ENCODE assay signal across 27 mouse cellular contexts in genomic region chr13:109247061-109247460, GRCm38 (mm10).
A peak's percentile ranks its signal among the peaks of the same experiment; 100 is the strongest.
DNase-seq lines count a peak whose midpoint lies in the region; ATAC-seq and TF ChIP-seq lines count a peak whose summit lies in the region.
"Had no signal": no experiment of that assay in that cellular context is flagged by ENCODE, and none has a peak within 500 bp of the region (broad histone marks: within the 10 kb centered on the region; RNA-seq: fewer than 3 reads in every experiment).

No protein-coding gene starts in this region.

- peak; percentile 28 for DNase-seq in midbrain, embryonic 11.5 days (ENCODE audit: low spot score, missing footprints)
- no peak for DNase-seq in midbrain, embryonic 14.5 days
- DNase-seq in liver, embryonic 14.5 days (ENCODE audit: low read depth in 3 of 3, low spot score in 3 of 3) = no peak
- no peak for DNase-seq in left cerebral cortex, adult 18-20 months (ENCODE audit: low spot score in 2 of 2)
- DNase-seq in embryo, embryonic 11 days = no peak
- DNase-seq in urinary bladder, postnatal 4 days (ENCODE audit: low spot score in 2 of 2) = no peak
- DNase-seq: adrenal gland, postnatal 14 days; B cell, adult 2 months; cerebellum, adult 18-20 months; cerebellum, adult 9-10 months; cerebellum, postnatal 14 days; gastrocnemius, postnatal 25 days; heart, adult 18-20 months; heart, postnatal 14 days; heart, postnatal 4 days had no signal

- H3K4me1 ChIP-seq in midbrain, embryonic 11.5 days (ENCODE audit: control insufficient read depth, insufficient read depth, low read length) = no peaks in the 10 kb centered on the region
- peaks cover 3% of the 10 kb centered on the region; the same call in 1 of the 2 replicates for H3K4me1 ChIP-seq in midbrain, embryonic 14.5 days (ENCODE audit: control insufficient read depth, insufficient read depth, low read length)
- peaks cover 0 to 4% of the 10 kb centered on the region in 2 experiments; a peak in 1 of 4 replicates for H3K4me1 ChIP-seq in liver, embryonic 14.5 days (replicated peaks; ENCODE audit: control insufficient read depth in 2 of 2, insufficient read depth in 2 of 2, low read length in 1 of 2)
- H3K4me1 ChIP-seq: embryonic facial prominence, embryonic 10.5 days; forebrain, embryonic 12.5 days had no signal

- H3K9ac ChIP-seq in midbrain, embryonic 11.5 days (ENCODE audit: low read length) = no peak overlapping the region
- H3K9ac ChIP-seq in midbrain, embryonic 14.5 days (replicated peaks; ENCODE audit: low read length) = no peak overlapping the region
- no peak overlapping the region for H3K9ac ChIP-seq in liver, embryonic 14.5 days (replicated peaks)
- H3K9ac ChIP-seq: embryonic facial prominence, embryonic 13.5 days; forebrain, embryonic 12.5 days; forebrain, embryonic 15.5 days; heart, embryonic 13.5 days; hindbrain, embryonic 14.5 days had no signal

- no peak for ATAC-seq in midbrain, embryonic 11.5 days (ENCODE audit: low FRiP score)
- ATAC-seq in midbrain, embryonic 14.5 days (ENCODE audit: low FRiP score, low TSS enrichment) = no peak; the same call in 1 of the 2 replicates
- peak; percentile 60; the same call in 1 of the 2 replicates for ATAC-seq in liver, embryonic 14.5 days (ENCODE audit: insufficient read depth)
- ATAC-seq in megakaryocyte progenitor cell, adult 5-6 weeks (replicated peaks; ENCODE audit: poor library complexity) = peak; percentile 62
- ATAC-seq: forebrain, embryonic 15.5 days; hindbrain, postnatal 0 days; Patski had no signal

- H3K27ac ChIP-seq in midbrain, embryonic 11.5 days (ENCODE audit: low read depth, low read length) = no peak overlapping the region
- H3K27ac ChIP-seq in midbrain, embryonic 14.5 days (replicated peaks; ENCODE audit: low read depth, low read length) = no peak overlapping the region
- H3K27ac ChIP-seq in liver, embryonic 14.5 days = no peak overlapping the region
- H3K27ac ChIP-seq: embryonic facial prominence, embryonic 10.5 days; embryonic facial prominence, embryonic 13.5 days; forebrain, embryonic 12.5 days; forebrain, embryonic 15.5 days; heart, embryonic 13.5 days; hindbrain, embryonic 14.5 days; hindbrain, postnatal 0 days had no signal

- H3K4me2 ChIP-seq in midbrain, embryonic 11.5 days = no peak overlapping the region
- H3K4me2 ChIP-seq in midbrain, embryonic 14.5 days (ENCODE audit: low read length) = no peak overlapping the region
- no peak overlapping the region for H3K4me2 ChIP-seq in liver, embryonic 14.5 days (ENCODE audit: low read depth)
- H3K4me2 ChIP-seq: embryonic facial prominence, embryonic 13.5 days; forebrain, embryonic 12.5 days; forebrain, embryonic 15.5 days; heart, embryonic 13.5 days; hindbrain, embryonic 14.5 days had no signal

- no peaks in the 10 kb centered on the region for H3K9me3 ChIP-seq in midbrain, embryonic 11.5 days (ENCODE audit: control insufficient read depth, low read length)
- H3K9me3 ChIP-seq in midbrain, embryonic 14.5 days (ENCODE audit: control insufficient read depth, low read length) = no peaks in the 10 kb centered on the region
- H3K9me3 ChIP-seq in liver, embryonic 14.5 days (ENCODE audit: control insufficient read depth, low read length) = no peaks in the 10 kb centered on the region
- H3K9me3 ChIP-seq: embryonic facial prominence, embryonic 10.5 days; embryonic facial prominence, embryonic 13.5 days; forebrain, embryonic 12.5 days; forebrain, embryonic 15.5 days; G1E; heart, embryonic 13.5 days had no signal

- H3K4me3 ChIP-seq in midbrain, embryonic 11.5 days (ENCODE audit: low read depth, low read length) = no peak overlapping the region
- H3K4me3 ChIP-seq in midbrain, embryonic 14.5 days (replicated peaks; ENCODE audit: low read depth, low read length) = no peak overlapping the region
- no peak overlapping the region for H3K4me3 ChIP-seq in liver, embryonic 14.5 days (ENCODE audit: insufficient read depth in 1 of 2, low read depth in 2 of 2, low read length in 2 of 2)
- H3K4me3 ChIP-seq: embryonic facial prominence, embryonic 10.5 days; embryonic facial prominence, embryonic 13.5 days; erythroblast, embryonic 14.5 days; forebrain, embryonic 12.5 days; forebrain, embryonic 15.5 days; heart, embryonic 13.5 days had no signal

- 83% methylated on average over 4 of the region's 4 CpGs for WGBS in midbrain, embryonic 11.5 days
- WGBS in midbrain, embryonic 14.5 days = 96% methylated on average over 4 of the region's 4 CpGs
- WGBS in liver, embryonic 14.5 days (ENCODE audit: insufficient replicate concordance) = 38% methylated on average over 4 of the region's 4 CpGs

- no peaks in the 10 kb centered on the region for H3K36me3 ChIP-seq in midbrain, embryonic 11.5 days (ENCODE audit: control insufficient read depth, insufficient read depth, low read length)
- no peaks in the 10 kb centered on the region for H3K36me3 ChIP-seq in midbrain, embryonic 14.5 days (ENCODE audit: control insufficient read depth, insufficient read depth, low read length)
- H3K36me3 ChIP-seq in liver, embryonic 14.5 days (replicated peaks; ENCODE audit: control insufficient read depth, insufficient read depth, low read depth) = no peaks in the 10 kb centered on the region
- H3K36me3 ChIP-seq: embryonic facial prominence, embryonic 10.5 days; embryonic facial prominence, embryonic 13.5 days; forebrain, embryonic 12.5 days; forebrain, embryonic 15.5 days; G1E; heart, embryonic 13.5 days had no signal

- no peak for TF ChIP-seq EP300 in liver, embryonic 14.5 days (IDR thresholded peaks at IDR 0.05; ENCODE audit: low read depth)

- no peaks in the 10 kb centered on the region for H3K27me3 ChIP-seq in midbrain, embryonic 11.5 days (ENCODE audit: control insufficient read depth, insufficient read depth, low read length)
- no peaks in the 10 kb centered on the region for H3K27me3 ChIP-seq in midbrain, embryonic 14.5 days (ENCODE audit: control insufficient read depth, insufficient read depth, low read length)
- no peaks in the 10 kb centered on the region for H3K27me3 ChIP-seq in liver, embryonic 14.5 days (ENCODE audit: control insufficient read depth, insufficient read depth, low read length)
- H3K27me3 ChIP-seq: CH12.LX; embryonic facial prominence, embryonic 13.5 days; forebrain, embryonic 12.5 days; forebrain, embryonic 15.5 days; heart, embryonic 13.5 days; Patski had no signal

- no peak for TF ChIP-seq CTCF in liver, embryonic 14.5 days (IDR thresholded peaks at IDR 0.05; ENCODE audit: low read depth)

Comparison
In these comparisons a context has a peak if more than half of its experiments do, and no peak if none do; other contexts are left out.
1. ATAC-seq: peak in liver, embryonic 14.5 days (single experiment) and megakaryocyte progenitor cell, adult 5-6 weeks (single experiment); none in midbrain, embryonic 11.5 days (single experiment) and midbrain, embryonic 14.5 days (single experiment).